Mouse (Mus musculus): ENCODE measurements around the gene Nutm1. TPM values are rescaled to one million over a fixed set of nuclear protein-coding genes. Genes with fewer than 3 reads are reported as not detected.

Nutm1 gene
- total RNA-seq, 1 experiment from 2014 or later: not detected

Other genes starting within 250 kb of the Nutm1 start
- not detected in 2 replicates for gene Olfr1310, start 246.6 kb downstream of the Nutm1 start, total RNA-seq (2021)
- gene Olfr1311, start 234.9 kb downstream of the Nutm1 start, total RNA-seq (2021): not detected in 2 replicates
- not detected in 2 replicates for gene Olfr1312, start 209.1 kb downstream of the Nutm1 start, total RNA-seq (2021)
- not detected in 2 replicates for gene Olfr1313, start 181.4 kb downstream of the Nutm1 start, total RNA-seq (2021)
- not detected in 2 replicates for gene Olfr1314, start 162.5 kb downstream of the Nutm1 start, total RNA-seq (2021)
- gene Olfr1315-ps1, start 143.9 kb downstream of the Nutm1 start, total RNA-seq (2021): not detected in 2 replicates
- gene Olfr1316, start 124.3 kb downstream of the Nutm1 start, total RNA-seq (2021): not detected in 2 replicates
- not detected in 2 replicates for gene Olfr1317, start 119.0 kb downstream of the Nutm1 start, total RNA-seq (2021)
- gene Olfr1318, start 105.1 kb downstream of the Nutm1 start, total RNA-seq (2021): not detected in 2 replicates
- 6.0 and 10.4 TPM in 2 replicates for gene Lpcat4, start 19.8 kb downstream of the Nutm1 start, total RNA-seq (2021)
- gene Nop10, start 2.6 kb upstream of the Nutm1 start, total RNA-seq (2021): 134 and 135 TPM in 2 replicates
- gene Slc12a6, start 6.5 kb upstream of the Nutm1 start, total RNA-seq (2021): 43.4 and 52.9 TPM in 2 replicates
- not detected in 2 replicates for gene Gm21985, start 7.0 kb upstream of the Nutm1 start, total RNA-seq (2021)
- gene Emc4, start 108.7 kb upstream of the Nutm1 start, total RNA-seq (2021): 89.3 and 92.2 TPM in 2 replicates
- gene Katnbl1, start 119.9 kb upstream of the Nutm1 start, total RNA-seq (2021): 10.8 and 12.0 TPM in 2 replicates
- gene Emc7, start 195.7 kb upstream of the Nutm1 start, total RNA-seq (2021): 28.3 and 30.8 TPM in 2 replicates
- gene Chrm5, start 221.5 kb upstream of the Nutm1 start, total RNA-seq (2021): not detected in 2 replicates
- 19.2 and 21.4 TPM in 2 replicates for gene Aven, start 233.7 kb upstream of the Nutm1 start, total RNA-seq (2021)